Mouse (Mus musculus) adrenal gland (tissue): Measurements from ENCODE around the gene Prol1.
"Not testable (repeated sequence)": the region's sequence is repeated elsewhere in the genome, so short reads cannot be mapped to it uniquely, and the experiment has no call there.

Experiments used
- intact Hi-C: fragments of 180-260 bp; cut with DNase I; formaldehyde crosslinking; loops from one replicate; pipeline ENCODE4 v1.15.1; 2025
- long read RNA-seq, 2 experiments: library from polyadenylated mRNA; unstranded; transcript quantifications; one replicate each; pipeline ENCODE4 v2.0.0; 2020; ENCODE audit warnings: borderline replicate concordance in 1 of 2; ENCODE audit not compliant: insufficient replicate concordance in 1 of 2

Prol1 gene
- long read RNA-seq, experiment 1: 0 reads
- long read RNA-seq, experiment 2: 0 reads

- intact Hi-C loops: no loop called here
These were observed at the start of gene Prol1 for GRCm38 (mm10) chr5:88317012-88317411. Gene Prol1, plus strand, starts transcription at chr5:88317312.

DNA sequence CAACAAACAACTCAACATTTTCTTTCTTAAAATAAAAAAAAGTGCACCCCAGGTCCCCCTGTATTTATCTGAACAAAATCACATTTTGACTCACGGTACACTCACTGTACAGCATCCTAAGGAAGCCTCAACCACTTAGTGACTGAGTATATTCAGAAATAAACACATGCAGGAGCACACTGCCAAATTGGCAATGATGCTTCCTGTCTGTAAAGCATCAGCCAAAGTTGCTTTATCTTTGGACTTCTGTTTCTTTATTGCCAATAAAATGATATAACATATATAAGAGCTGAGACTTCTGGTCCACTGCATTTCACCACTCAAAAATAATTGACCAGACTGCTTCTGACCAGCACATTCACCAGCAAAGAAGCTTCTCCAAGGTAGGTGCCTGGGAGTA is 48.5 kb upstream of the Prol1 start, which contains the start of gene Gm7714:
Gene Gm7714, plus strand, starts transcription at position 301 of the 400 bp plus-strand sequence.
- intact Hi-C loops: no loop called here

- intact Hi-C loops: not testable (repeated sequence)
These were observed 5.8 kb upstream of the Prol1 start for GRCm38 (mm10) chr5:88311307-88311706.

- intact Hi-C loops: not testable (repeated sequence)
These were observed 31.4 kb downstream of the Prol1 start for GRCm38 (mm10) chr5:88348533-88348932.

GRCm38 (mm10) chr5:88364768-88365167 is 47.7 kb downstream of the Prol1 start:
- intact Hi-C loops: no loop called here

GRCm38 (mm10) chr5:88366886-88367285 is 49.8 kb downstream of the Prol1 start:
- intact Hi-C loops: no loop called here

DNA sequence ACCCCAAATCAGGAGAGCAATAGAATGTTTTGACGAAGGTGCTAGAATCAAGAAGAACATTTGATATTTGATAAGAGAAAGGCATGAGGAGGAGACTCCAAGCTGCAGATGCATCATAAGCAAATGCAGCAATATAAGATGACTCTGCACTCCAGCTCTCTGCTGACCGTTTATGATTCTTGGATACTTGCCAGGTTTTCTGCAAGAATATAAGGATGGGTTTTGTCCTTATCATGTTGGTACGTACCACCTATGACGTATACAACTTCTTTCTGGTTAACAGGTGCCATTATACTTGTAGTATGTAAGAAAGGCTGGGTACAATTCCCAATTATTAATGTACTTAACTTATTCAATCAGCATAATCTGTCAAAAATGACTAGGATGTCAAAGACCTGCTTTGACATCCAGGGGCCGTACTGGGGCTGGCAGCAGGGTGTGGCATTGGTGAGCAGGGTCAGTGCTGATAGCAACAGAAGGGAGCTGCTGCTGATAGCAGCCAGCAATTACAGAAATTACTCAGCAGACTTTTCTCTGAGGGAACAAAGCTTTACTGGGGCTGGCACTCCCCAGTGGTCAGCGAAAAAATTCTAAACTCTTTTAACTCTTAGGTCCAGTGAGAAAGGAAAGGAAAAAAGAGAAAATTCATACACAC is 53.6 kb downstream of the Prol1 start:
- intact Hi-C loops: no loop called here

- intact Hi-C loops: no loop called here
These were observed 55.5 kb downstream of the Prol1 start for GRCm38 (mm10) chr5:88372563-88372962.

- intact Hi-C loops: no loop called here
These were observed 58.7 kb downstream of the Prol1 start, which contains the start of gene Amtn for GRCm38 (mm10) chr5:88375808-88376207. Gene Amtn, plus strand, starts transcription at chr5:88376108.
